Mouse (Mus musculus) CD4-positive, CD25-positive, alpha-beta regulatory T cell, adult 4 months (primary cell): ENCODE data around the gene Psd. TPM values are rescaled to one million over a fixed set of nuclear protein-coding genes. Genes with fewer than 3 reads are reported as not detected.

Experiments used
- polyA plus RNA-seq, 2 experiments: library from polyadenylated mRNA; unstranded; fragments of 100-300 nt; shearing (Covaris generic); gene quantifications; one replicate each; pipeline ENCODE4 v1.2.1; 2017

Gene Psd
- polyA plus RNA-seq, 2 experiments from 2014 or later, result 3.8 to 6.5 TPM

Other genes with a start within 250 kb of the Psd start
- not detected for gene Elovl3, start 195.3 kb downstream of the Psd start, polyA plus RNA-seq
- gene Pitx3, start 178.8 kb downstream of the Psd start, polyA plus RNA-seq, result not detected
- gene Gbf1, start 174.6 kb downstream of the Psd start, polyA plus RNA-seq, result 10 to 100 TPM; 23.8 to 33.5 TPM
- 10 to 100 TPM; 17.3 to 18.8 TPM for gene Nfkb2, start 22.8 kb downstream of the Psd start, polyA plus RNA-seq
- 1 to 10 TPM; 5.1 TPM for gene Fbxl15, start 1.0 kb upstream of the Psd start, polyA plus RNA-seq
- gene Cuedc2, start 11.5 kb upstream of the Psd start, polyA plus RNA-seq, result 10 to 100 TPM; 56.3 to 62.6 TPM
- gene Mfsd13a, start 14.0 kb upstream of the Psd start, polyA plus RNA-seq, result 10 to 100 TPM in 1 of 2 experiments, 1 to 10 TPM in 1; 3.8 to 10.5 TPM
- gene 2310034G01Rik, start 23.1 kb upstream of the Psd start, polyA plus RNA-seq, result under 1 TPM in 1 of 2 experiments, not detected in 1; 0.23 TPM
- gene Actr1a, start 68.6 kb upstream of the Psd start, polyA plus RNA-seq, result 100 to 1,000 TPM in 1 of 2 experiments, 10 to 100 TPM in 1; 92.4 to 111 TPM
- 10 to 100 TPM; 10.2 to 11.6 TPM for gene Sufu, start 69.7 kb upstream of the Psd start, polyA plus RNA-seq
- gene Trim8, start 174.5 kb upstream of the Psd start, polyA plus RNA-seq, result 10 to 100 TPM; 16.3 to 21.5 TPM
- gene Arl3, start 246.0 kb upstream of the Psd start, polyA plus RNA-seq, result 10 to 100 TPM; 29.0 to 34.9 TPM
- gene Sfxn2, start 246.2 kb upstream of the Psd start, polyA plus RNA-seq, result 10 to 100 TPM in 1 of 2 experiments, 1 to 10 TPM in 1; 6.2 to 13.4 TPM